Mouse (Mus musculus) stomach, embryonic 14.5 days (tissue): ENCODE measurements around the gene Cenpp. TPM values are rescaled to one million over a fixed set of nuclear protein-coding genes. Genes with fewer than 3 reads are reported as not detected.

Experiments
- ATAC-seq: fragments of 200-750 bp; cut with Nextera tagmentation; 2 replicates; pipeline ENCODE4 v1.8.0; 2017; ENCODE audit warnings: low read depth, moderate TSS enrichment; ENCODE audit not compliant: insufficient number of reproducible peaks, insufficient read depth, low FRiP score
- H3K27ac ChIP-seq: fragments of 300-500 bp; sonication (generic); 2 replicates; pipeline ENCODE4 v1.5.1; 2014; ENCODE audit warnings: mild to moderate bottlenecking, low read length, moderate library complexity, mixed read lengths
- H3K27me3 ChIP-seq: fragments of 300-500 bp; sonication (generic); 2 replicates; pipeline ENCODE4 v1.6.1; 2014; ENCODE audit warnings: low read length, control low read depth, mixed read lengths; ENCODE audit not compliant: control insufficient read depth, insufficient read depth
- H3K36me3 ChIP-seq: fragments of 300-500 bp; sonication (generic); 2 replicates; pipeline ENCODE4 v1.6.1; 2014; ENCODE audit warnings: mild to moderate bottlenecking, control low read depth, low read length, moderate library complexity, mixed read lengths; ENCODE audit not compliant: control insufficient read depth, insufficient read depth
- H3K4me1 ChIP-seq: fragments of 300-500 bp; sonication (generic); 2 replicates; pipeline ENCODE4 v1.6.1; 2014; ENCODE audit warnings: low read length, control low read depth, mixed read lengths; ENCODE audit not compliant: control insufficient read depth, insufficient read depth
- H3K4me2 ChIP-seq: fragments of 300-500 bp; sonication (generic); replicated peaks from 2 replicates; pipeline ENCODE4 v1.6.1; 2014; ENCODE audit warnings: low read depth, low read length, control low read depth
- H3K4me3 ChIP-seq: fragments of 300-500 bp; sonication (generic); 2 replicates; pipeline ENCODE4 v1.5.1; 2014; ENCODE audit warnings: low read depth, low read length, control low read depth
- H3K9ac ChIP-seq: fragments of 300-500 bp; sonication (generic); replicated peaks from 2 replicates; pipeline ENCODE4 v1.6.1; 2014; ENCODE audit warnings: low read depth, mild to moderate bottlenecking, control low read depth, low read length, moderate library complexity, mixed read lengths
- H3K9me3 ChIP-seq: fragments of 300-500 bp; sonication (generic); 2 replicates; pipeline ENCODE4 v1.6.1; 2016; ENCODE audit warnings: low read depth, low read length, control low read depth; ENCODE audit not compliant: control insufficient read depth
- WGBS: fragments of 180-500 bp; shearing (Covaris S2); extraction: QIAGEN DNeasy Blood & Tissue Kit; methylation state at CpG from one replicate; pipeline ENCODE4 v1.1.7; 2014; 5-methylcytosine and 5-hydroxymethylcytosine counted together
- polyA plus RNA-seq: library from polyadenylated mRNA; unstranded; fragments of >200 nt; fragmentation: Nextera tagmentation; extraction: Ambion mirVana; gene quantifications from 2 replicates; pipeline ENCODE4 v1.2.1, GENCODE M21; 2014

Cenpp gene
- polyA plus RNA-seq, 1 experiment from 2014 or later: 29.6 TPM

DNA sequence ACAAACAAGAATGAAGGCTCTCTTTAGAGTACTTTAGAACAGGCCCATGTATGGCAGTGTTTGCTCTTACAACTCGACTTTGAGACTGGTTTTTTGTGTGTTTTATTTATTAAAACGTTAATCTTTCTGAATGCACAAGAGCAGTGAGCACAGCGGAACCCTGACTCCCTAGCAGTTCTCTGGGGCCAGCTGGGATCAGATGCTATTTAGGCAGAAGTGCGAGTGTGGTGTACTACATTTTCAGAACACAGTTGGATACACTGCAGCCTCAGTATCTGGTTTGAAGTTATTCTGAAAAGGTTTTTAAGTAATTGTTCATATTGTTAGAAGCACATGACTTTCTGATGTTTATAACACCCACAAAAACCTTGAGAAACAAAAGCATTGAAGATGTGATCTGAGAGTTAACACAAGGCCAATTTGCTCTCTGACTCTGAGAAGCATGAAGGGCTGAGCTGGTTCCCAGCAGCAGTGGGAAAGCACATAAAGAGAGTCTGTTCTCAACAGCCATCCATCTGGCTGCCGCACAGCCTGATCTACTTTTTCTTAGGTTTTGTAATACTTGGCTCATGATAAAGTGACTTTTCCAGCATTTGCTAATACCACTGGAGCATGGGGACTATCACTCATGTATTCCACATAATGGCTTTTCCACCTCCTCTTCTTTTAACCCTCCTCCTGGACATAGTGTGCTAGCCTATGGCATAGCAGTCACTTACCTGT, 191.7 kb downstream of the Cenpp start:
- Histone ChIP-seq H3K27me3 (no peaks in the 10 kb centered on the region), H3K4me2 (no peak overlapping the region), H3K36me3 (peaks cover 33% of the 10 kb centered on the region), H3K27ac (peak overlapping the region; percentile 44; the same call in 1 of the 2 replicates), H3K4me3 (no peak overlapping the region), H3K9me3 (no peaks in the 10 kb centered on the region), H3K4me1 (no peaks in the 10 kb centered on the region), H3K9ac (no peak overlapping the region)
- no peak for ATAC-seq
- WGBS: 58% methylated on average over 5 of the region's 5 CpGs

DNA sequence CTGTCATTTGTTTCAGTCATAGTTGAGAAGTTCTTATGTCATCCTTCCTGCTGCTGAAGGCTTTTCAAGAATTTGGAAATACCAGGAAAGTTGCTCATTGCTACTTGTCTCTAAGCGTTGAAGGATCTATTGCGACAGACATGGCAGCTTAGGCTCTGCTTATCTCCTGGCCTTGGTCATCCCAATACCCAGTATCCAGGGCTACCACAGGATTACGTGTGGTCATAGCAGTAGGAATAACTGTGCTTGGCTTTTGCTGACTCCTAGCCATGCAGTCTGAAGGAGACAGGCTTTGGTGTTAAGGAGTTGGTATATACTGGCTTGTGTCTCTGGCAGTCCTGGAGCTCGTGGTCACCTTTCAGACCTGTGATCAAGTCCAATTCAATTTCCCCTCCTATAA, 192.3 kb downstream of the Cenpp start:
- Histone ChIP-seq H3K27me3 (no peaks in the 10 kb centered on the region), H3K9ac (no peak overlapping the region), H3K4me1 (no peaks in the 10 kb centered on the region), H3K4me2 (no peak overlapping the region), H3K9me3 (no peaks in the 10 kb centered on the region), H3K36me3 (peaks cover 31% of the 10 kb centered on the region), H3K4me3 (no peak overlapping the region), H3K27ac (peak overlapping the region; percentile 29; the same call in 1 of the 2 replicates)
- ATAC-seq: no peak
- 92% methylated on average over 4 of the region's 4 CpGs for WGBS

DNA sequence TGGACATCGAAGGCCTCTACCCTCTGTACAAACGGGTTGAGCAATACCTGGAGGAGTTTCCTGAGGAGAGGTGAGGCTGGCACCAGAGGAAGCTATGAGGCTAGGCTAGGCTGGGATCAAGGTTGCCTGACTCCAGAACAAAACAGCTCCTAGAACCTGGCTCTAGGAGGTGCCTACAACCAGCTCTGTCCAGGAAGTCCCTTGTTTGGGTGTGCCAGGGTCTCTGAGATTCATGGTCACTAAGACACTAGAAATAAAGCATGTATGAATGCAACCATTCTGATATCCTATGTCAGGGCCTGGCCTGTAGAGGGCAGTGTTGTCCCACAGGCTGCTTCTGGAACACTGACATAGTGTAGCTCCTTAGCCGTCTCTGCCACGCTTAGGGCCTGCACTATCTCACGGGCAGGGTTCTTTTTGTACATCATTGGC, 203.3 kb downstream of the Cenpp start:
- no peak overlapping the region for H3K4me3 ChIP-seq
- peak; percentile 81; the same call in 1 of the 2 replicates for ATAC-seq
- H3K27me3 ChIP-seq: no peaks in the 10 kb centered on the region
- peaks cover 13% of the 10 kb centered on the region for H3K36me3 ChIP-seq
- H3K9ac ChIP-seq: no peak overlapping the region
- 35% methylated on average over 5 of the region's 5 CpGs for WGBS
- H3K9me3 ChIP-seq: no peaks in the 10 kb centered on the region
- H3K27ac ChIP-seq: peak overlapping the region; percentile 45; the same call in 1 of the 2 replicates
- no peak overlapping the region for H3K4me2 ChIP-seq
- no peaks in the 10 kb centered on the region for H3K4me1 ChIP-seq

DNA sequence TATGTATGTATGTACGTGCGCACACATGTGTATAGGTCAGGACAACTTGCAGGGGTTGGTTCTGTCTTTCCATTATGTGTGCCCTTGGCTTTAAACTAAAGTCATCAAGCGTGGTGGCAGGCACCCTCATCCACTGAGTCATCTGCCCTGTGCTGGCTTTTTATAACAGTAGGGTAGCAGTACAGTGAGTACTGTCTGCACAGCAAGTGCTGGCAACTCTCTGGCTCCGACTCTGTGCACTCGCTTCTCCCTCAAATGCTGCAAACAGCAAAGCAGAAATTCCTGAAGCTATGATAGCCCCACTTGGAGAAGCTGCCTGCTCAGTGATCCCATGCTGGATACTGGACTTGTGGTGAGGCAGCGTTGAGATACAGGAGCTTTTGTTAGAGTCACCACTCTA, 208.1 kb downstream of the Cenpp start:
- WGBS: 95% methylated on average over 6 of the region's 6 CpGs
- H3K9ac ChIP-seq: no peak overlapping the region
- H3K4me2 ChIP-seq: no peak overlapping the region
- no peaks in the 10 kb centered on the region for H3K27me3 ChIP-seq
- no peak overlapping the region for H3K27ac ChIP-seq
- H3K36me3 ChIP-seq: peaks cover 20% of the 10 kb centered on the region
- H3K4me1 ChIP-seq: no peaks in the 10 kb centered on the region
- no peak overlapping the region for H3K4me3 ChIP-seq
- no peak for ATAC-seq
- no peaks in the 10 kb centered on the region for H3K9me3 ChIP-seq

DNA sequence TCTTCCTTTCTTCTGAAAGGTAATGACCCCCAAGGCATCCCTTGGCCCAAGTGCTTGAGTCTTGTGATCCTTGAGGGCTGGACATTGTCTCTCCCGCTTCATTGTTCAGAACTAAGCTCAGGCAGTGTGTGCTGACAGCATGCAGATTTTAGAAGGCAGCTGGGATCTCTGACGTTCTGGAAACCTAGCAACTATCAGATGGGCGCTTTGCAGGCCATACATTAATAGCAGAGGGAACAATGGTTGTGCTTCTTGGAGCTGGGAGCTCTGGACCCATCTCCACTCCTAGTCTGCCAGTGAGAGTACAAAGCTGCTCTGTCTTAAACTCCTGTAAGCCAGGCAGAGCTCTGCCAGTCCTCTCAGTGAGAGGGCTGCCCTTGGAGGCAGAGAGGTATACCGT, 216.4 kb downstream of the Cenpp start:
- WGBS: 72% methylated on average over 4 of the region's 4 CpGs
- no peak overlapping the region for H3K9ac ChIP-seq
- H3K9me3 ChIP-seq: no peaks in the 10 kb centered on the region
- H3K4me1 ChIP-seq: no peaks in the 10 kb centered on the region
- peaks cover 18% of the 10 kb centered on the region; the same call in 1 of the 2 replicates for H3K36me3 ChIP-seq
- no peak overlapping the region for H3K4me3 ChIP-seq
- no peak for ATAC-seq
- H3K27me3 ChIP-seq: no peaks in the 10 kb centered on the region
- H3K4me2 ChIP-seq: no peak overlapping the region
- no peak overlapping the region for H3K27ac ChIP-seq

DNA sequence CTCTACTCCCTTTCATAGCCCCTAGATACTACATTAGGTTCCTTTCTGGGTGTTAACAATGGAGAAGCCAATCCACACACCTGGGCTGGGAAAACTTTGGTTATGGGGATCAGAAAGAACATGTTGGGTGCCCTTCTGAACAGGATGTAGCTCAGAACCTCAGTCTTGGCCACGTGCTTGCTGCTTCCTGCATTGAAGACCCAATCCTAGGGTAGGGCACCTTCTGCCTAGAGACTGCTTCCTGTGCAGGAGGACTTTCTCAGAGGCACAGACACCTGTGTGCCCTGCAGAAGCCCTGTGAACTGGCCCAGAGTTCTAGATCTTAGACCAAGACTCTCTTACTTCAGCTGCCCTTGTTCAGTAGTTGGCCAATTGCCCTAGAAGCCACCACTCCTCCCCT, 216.8 kb downstream of the Cenpp start:
- 89% methylated on average over 1 of the region's 1 CpGs for WGBS

DNA sequence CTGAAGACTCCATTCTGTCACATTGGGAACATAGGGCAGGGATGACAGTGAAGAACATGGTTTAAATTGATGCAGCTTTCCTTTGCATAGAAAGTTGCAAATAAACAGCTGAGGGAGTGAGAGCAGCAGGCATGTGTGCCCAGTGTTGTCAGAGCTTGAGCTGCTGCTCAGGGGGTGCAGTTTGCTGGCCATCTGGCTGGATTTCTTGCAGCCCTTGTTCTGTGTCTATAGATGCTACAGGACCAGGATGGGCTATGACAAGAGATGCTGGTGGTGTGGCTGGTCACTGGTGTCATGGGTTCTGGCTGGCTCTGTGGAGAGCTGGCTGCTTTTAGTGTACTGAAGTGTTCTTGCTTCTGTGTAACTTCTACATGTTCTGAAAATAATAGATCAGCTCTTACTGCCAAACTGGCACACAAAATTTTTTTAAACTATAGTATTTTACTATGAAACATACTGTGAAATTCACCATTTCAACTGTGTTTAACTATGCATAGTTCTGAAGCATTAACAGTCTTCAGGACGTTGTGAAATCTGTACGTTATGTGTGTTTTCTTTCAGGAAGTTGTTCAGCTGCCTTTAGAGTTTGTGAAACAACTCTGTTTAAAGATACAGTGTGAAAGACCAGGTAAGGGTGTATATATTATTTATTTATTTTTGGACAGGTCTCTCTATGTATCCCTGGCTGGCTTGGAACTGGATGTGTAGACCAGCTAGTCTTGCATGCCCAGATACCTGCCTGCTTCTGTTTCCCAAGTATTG, 219.1 kb downstream of the Cenpp start:
- Histone ChIP-seq H3K27ac (no peak overlapping the region), H3K9me3 (no peaks in the 10 kb centered on the region), H3K4me3 (no peak overlapping the region), H3K4me1 (no peaks in the 10 kb centered on the region), H3K36me3 (peaks cover 18% of the 10 kb centered on the region; the same call in 1 of the 2 replicates), H3K4me2 (no peak overlapping the region), H3K9ac (no peak overlapping the region), H3K27me3 (no peaks in the 10 kb centered on the region)
- no peak for ATAC-seq
- WGBS: 88% methylated on average over 2 of the region's 2 CpGs

More for the DNA sequence above, 216.8 kb downstream of the Cenpp start:
- Histone ChIP-seq H3K9me3 (no peaks in the 10 kb centered on the region), H3K4me1 (no peaks in the 10 kb centered on the region), H3K4me3 (no peak overlapping the region), H3K27me3 (no peaks in the 10 kb centered on the region), H3K27ac (no peak overlapping the region), H3K36me3 (peaks cover 18% of the 10 kb centered on the region; the same call in 1 of the 2 replicates), H3K9ac (no peak overlapping the region), H3K4me2 (no peak overlapping the region)
- ATAC-seq: no peak

DNA sequence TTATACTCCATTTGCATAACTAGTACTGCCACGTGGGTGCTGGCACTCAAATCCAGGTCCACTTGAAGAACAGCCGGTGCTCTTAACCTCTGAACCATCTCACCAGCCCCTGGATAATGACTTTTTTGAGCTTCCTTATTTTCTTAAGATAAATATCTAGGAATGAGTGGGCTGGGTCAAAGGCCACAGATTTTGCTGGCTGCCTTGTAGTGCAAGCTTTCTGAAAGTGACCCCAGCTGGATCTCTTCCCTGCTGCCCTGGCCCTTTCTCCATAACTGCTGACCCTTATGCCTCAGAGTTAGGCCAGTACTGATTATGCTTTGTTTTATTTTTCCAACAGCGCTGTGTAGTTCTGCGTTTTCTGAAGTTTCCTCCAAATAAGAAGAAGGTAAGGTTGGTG, 222.1 kb downstream of the Cenpp start:
- 44% methylated on average over 4 of the region's 4 CpGs for WGBS
- H3K9me3 ChIP-seq: no peaks in the 10 kb centered on the region
- ATAC-seq: no peak

More for the DNA sequence above, 222.1 kb downstream of the Cenpp start:
- Histone ChIP-seq H3K27ac (no peak overlapping the region), H3K27me3 (no peaks in the 10 kb centered on the region), H3K4me3 (no peak overlapping the region), H3K4me2 (no peak overlapping the region), H3K36me3 (peaks cover 12% of the 10 kb centered on the region; the same call in 1 of the 2 replicates), H3K4me1 (no peaks in the 10 kb centered on the region), H3K9ac (no peak overlapping the region)
